Mouse (Mus musculus): ENCODE results near the gene Fbxw10. TPM values are rescaled to one million over a fixed set of nuclear protein-coding genes. Genes with fewer than 3 reads are reported as not detected.

The Fbxw10 gene
- total and polyA plus RNA-seq, 2 experiments from 2014 or later = 0.33 to 0.86 TPM

- ATAC-seq (no peak), DNase-seq (no peak)
- 84% methylated on average over 7 of the region's 7 CpGs for WGBS
- Histone ChIP-seq H3K27ac (ENCODE audit: low read depth, low read length) (no peak overlapping the region), H3K4me1 (ENCODE audit: insufficient read depth) (no peaks in the 10 kb centered on the region), H3K9me3 (ENCODE audit: low read length) (no peaks in the 10 kb centered on the region), H3K4me3 (ENCODE audit: low read depth, low read length) (no peak overlapping the region), H3K36me3 (ENCODE audit: insufficient read depth) (no peaks in the 10 kb centered on the region), H3K9ac (no peak overlapping the region), H3K4me2 (ENCODE audit: low read depth) (no peak overlapping the region), H3K27me3 (ENCODE audit: insufficient read depth, low read length) (no peaks in the 10 kb centered on the region)
- TF ChIP-seq CTCF (IDR thresholded peaks at IDR 0.05; ENCODE audit: low read depth) = no peak
Observed at GRCm38 (mm10) chr11:62866685-62867084, 19.8 kb downstream of the Fbxw10 start.

GRCm38 (mm10) chr11:62869201-62869600 is 22.3 kb downstream of the Fbxw10 start:
- Histone ChIP-seq H3K9ac (no peak overlapping the region), H3K36me3 (ENCODE audit: insufficient read depth) (no peaks in the 10 kb centered on the region), H3K27ac (ENCODE audit: low read depth, low read length) (no peak overlapping the region), H3K4me3 (ENCODE audit: low read depth, low read length) (no peak overlapping the region), H3K27me3 (ENCODE audit: insufficient read depth, low read length) (no peaks in the 10 kb centered on the region), H3K4me2 (ENCODE audit: low read depth) (no peak overlapping the region), H3K9me3 (ENCODE audit: low read length) (no peaks in the 10 kb centered on the region), H3K4me1 (ENCODE audit: insufficient read depth) (no peaks in the 10 kb centered on the region)
- no peak for ATAC-seq
- WGBS = 79% methylated on average over 5 of the region's 5 CpGs
- DNase-seq = no peak
- TF ChIP-seq CTCF (IDR thresholded peaks at IDR 0.05; ENCODE audit: low read depth) = no peak

GRCm38 (mm10) chr11:62869715-62870371 is 23.0 kb downstream of the Fbxw10 start:
- no peaks in the 10 kb centered on the region for H3K27me3 ChIP-seq (ENCODE audit: insufficient read depth, low read length)
- ATAC-seq (no peak), DNase-seq (no peak)
- H3K27ac ChIP-seq (ENCODE audit: low read depth, low read length) = no peak overlapping the region
- no peak for TF ChIP-seq CTCF (IDR thresholded peaks at IDR 0.05; ENCODE audit: low read depth)
- no peak overlapping the region for H3K4me2 ChIP-seq (ENCODE audit: low read depth)
- H3K36me3 ChIP-seq (ENCODE audit: insufficient read depth) = no peaks in the 10 kb centered on the region
- no peak overlapping the region for H3K4me3 ChIP-seq (ENCODE audit: low read depth, low read length)
- no peaks in the 10 kb centered on the region for H3K4me1 ChIP-seq (ENCODE audit: insufficient read depth)
- 89% methylated on average over 8 of the region's 8 CpGs for WGBS
- H3K9me3 ChIP-seq (ENCODE audit: low read length) = no peaks in the 10 kb centered on the region
- H3K9ac ChIP-seq = no peak overlapping the region

GRCm38 (mm10) chr11:62873479-62873878 is 26.6 kb downstream of the Fbxw10 start:
- no peak for TF ChIP-seq CTCF (IDR thresholded peaks at IDR 0.05; ENCODE audit: low read depth)
- no peaks in the 10 kb centered on the region for H3K4me1 ChIP-seq (ENCODE audit: insufficient read depth)
- no peaks in the 10 kb centered on the region for H3K36me3 ChIP-seq (ENCODE audit: insufficient read depth)
- DNase-seq (no peak), ATAC-seq (no peak)
- H3K4me3 ChIP-seq (ENCODE audit: low read depth, low read length) = no peak overlapping the region
- 76% methylated on average over 9 of the region's 9 CpGs for WGBS
- H3K27ac ChIP-seq (ENCODE audit: low read depth, low read length) = no peak overlapping the region
- H3K9me3 ChIP-seq (ENCODE audit: low read length) = no peaks in the 10 kb centered on the region
- no peaks in the 10 kb centered on the region for H3K27me3 ChIP-seq (ENCODE audit: insufficient read depth, low read length)
- H3K4me2 ChIP-seq (ENCODE audit: low read depth) = no peak overlapping the region
- H3K9ac ChIP-seq = no peak overlapping the region

GRCm38 (mm10) chr11:62875696-62876095 is 28.8 kb downstream of the Fbxw10 start:
- Histone ChIP-seq H3K9me3 (ENCODE audit: low read length) (no peaks in the 10 kb centered on the region), H3K27ac (ENCODE audit: low read depth, low read length) (no peak overlapping the region), H3K36me3 (ENCODE audit: insufficient read depth) (no peaks in the 10 kb centered on the region), H3K27me3 (ENCODE audit: insufficient read depth, low read length) (no peaks in the 10 kb centered on the region), H3K4me3 (ENCODE audit: low read depth, low read length) (no peak overlapping the region), H3K9ac (no peak overlapping the region), H3K4me1 (ENCODE audit: insufficient read depth) (no peaks in the 10 kb centered on the region), H3K4me2 (ENCODE audit: low read depth) (no peak overlapping the region)
- TF ChIP-seq CTCF (IDR thresholded peaks at IDR 0.05; ENCODE audit: low read depth) = no peak
- WGBS = 76% methylated on average over 1 of the region's 1 CpGs
- DNase-seq = no peak
- ATAC-seq = no peak

- no peak for ATAC-seq
- DNase-seq = no peak
- Histone ChIP-seq H3K9ac (no peak overlapping the region), H3K27ac (ENCODE audit: low read depth, low read length) (no peak overlapping the region), H3K9me3 (ENCODE audit: low read length) (no peaks in the 10 kb centered on the region), H3K27me3 (ENCODE audit: insufficient read depth, low read length) (no peaks in the 10 kb centered on the region), H3K4me1 (ENCODE audit: insufficient read depth) (no peaks in the 10 kb centered on the region), H3K4me2 (ENCODE audit: low read depth) (no peak overlapping the region), H3K4me3 (ENCODE audit: low read depth, low read length) (no peak overlapping the region), H3K36me3 (ENCODE audit: insufficient read depth) (no peaks in the 10 kb centered on the region)
- TF ChIP-seq CTCF (IDR thresholded peaks at IDR 0.05; ENCODE audit: low read depth) = no peak
- 89% methylated on average over 4 of the region's 4 CpGs for WGBS
Observed at GRCm38 (mm10) chr11:62876445-62876844, 29.6 kb downstream of the Fbxw10 start.

- Histone ChIP-seq H3K27ac (ENCODE audit: low read depth, low read length) (no peak overlapping the region), H3K4me2 (ENCODE audit: low read depth) (no peak overlapping the region), H3K36me3 (ENCODE audit: insufficient read depth) (no peaks in the 10 kb centered on the region; the same call in 1 of the 2 replicates), H3K9me3 (ENCODE audit: low read length) (no peaks in the 10 kb centered on the region), H3K4me1 (ENCODE audit: insufficient read depth) (no peaks in the 10 kb centered on the region), H3K4me3 (ENCODE audit: low read depth, low read length) (no peak overlapping the region), H3K27me3 (ENCODE audit: insufficient read depth, low read length) (no peaks in the 10 kb centered on the region), H3K9ac (no peak overlapping the region)
- ATAC-seq = no peak
- TF ChIP-seq CTCF (IDR thresholded peaks at IDR 0.05; ENCODE audit: low read depth) = no peak
- WGBS = 93% methylated on average over 1 of the region's 1 CpGs
- DNase-seq = no peak
Observed at GRCm38 (mm10) chr11:62877391-62877790, 30.5 kb downstream of the Fbxw10 start.

Data from forebrain, postnatal 0 days (tissue).